Mouse (Mus musculus) stomach, postnatal 0 days (tissue): Measurements from ENCODE around the gene Smg1. TPM values are rescaled to one million over a fixed set of nuclear protein-coding genes. Genes with fewer than 3 reads are reported as not detected.

Source experiments
- ATAC-seq: fragments of 200-750 bp; cut with Nextera tagmentation; 2 replicates; pipeline ENCODE4 v1.8.0; 2017; ENCODE audit not compliant: low FRiP score, low TSS enrichment
- DNase-seq: peaks from one replicate; pipeline ENCODE4 v3.0.0-alpha.2; 2016; ENCODE audit warnings: low spot score
- H3K27ac ChIP-seq: fragments of 300-500 bp; sonication (generic); replicated peaks from 2 replicates; pipeline ENCODE4 v1.5.1; 2014; ENCODE audit warnings: mild to moderate bottlenecking, control low read depth
- H3K27me3 ChIP-seq: fragments of 300-500 bp; sonication (generic); 2 replicates; pipeline ENCODE4 v1.6.1; 2014; ENCODE audit warnings: low read length; ENCODE audit not compliant: control insufficient read depth, insufficient read depth
- H3K36me3 ChIP-seq: fragments of 300-500 bp; sonication (generic); 2 replicates; pipeline ENCODE4 v1.6.1; 2014; ENCODE audit warnings: low read length, mixed read lengths; ENCODE audit not compliant: control insufficient read depth, insufficient read depth
- H3K4me1 ChIP-seq: fragments of 300-500 bp; sonication (generic); replicated peaks from 2 replicates; pipeline ENCODE4 v1.6.1; 2014; ENCODE audit warnings: antibody characterized with exemption; ENCODE audit not compliant: control insufficient read depth, insufficient read depth
- H3K4me2 ChIP-seq: fragments of 300-500 bp; sonication (generic); replicated peaks from 2 replicates; pipeline ENCODE4 v1.6.1; 2014; ENCODE audit warnings: low read depth, mild to moderate bottlenecking, control low read depth, moderate library complexity
- H3K4me3 ChIP-seq: fragments of 300-500 bp; sonication (generic); 2 replicates; pipeline ENCODE4 v1.5.1; 2014; ENCODE audit warnings: low read depth, low read length, control low read depth
- H3K9ac ChIP-seq: fragments of 300-500 bp; sonication (generic); 2 replicates; pipeline ENCODE4 v1.6.1; 2014; ENCODE audit warnings: mild to moderate bottlenecking, low read length, control low read depth, mixed read lengths
- H3K9me3 ChIP-seq: fragments of 300-500 bp; sonication (generic); 2 replicates; pipeline ENCODE4 v1.6.1; 2016; ENCODE audit warnings: low read length; ENCODE audit not compliant: control insufficient read depth
- CTCF ChIP-seq: IDR thresholded peaks from 2 replicates; pipeline ENCODE4 v1.5.1; 2016; ENCODE audit warnings: antibody characterized with exemption, low read depth, mild to moderate bottlenecking, moderate library complexity
- EP300 ChIP-seq: optimal IDR thresholded peaks from 2 replicates; pipeline ENCODE3; 2016; ENCODE audit warnings: antibody characterized with exemption
- WGBS: fragments of 180-500 bp; shearing (Covaris S2); extraction: QIAGEN DNeasy Blood & Tissue Kit; methylation state at CpG from one replicate; pipeline ENCODE4 v1.1.7; 2014; 5-methylcytosine and 5-hydroxymethylcytosine counted together
- polyA plus RNA-seq: library from polyadenylated mRNA; unstranded; fragments of >200 nt; fragmentation: Nextera tagmentation; extraction: Ambion mirVana; gene quantifications from 2 replicates; pipeline ENCODE4 v1.2.1, GENCODE M21; 2015

The Smg1 gene
- polyA plus RNA-seq, 1 experiment from 2014 or later = 8.5 TPM

DNA sequence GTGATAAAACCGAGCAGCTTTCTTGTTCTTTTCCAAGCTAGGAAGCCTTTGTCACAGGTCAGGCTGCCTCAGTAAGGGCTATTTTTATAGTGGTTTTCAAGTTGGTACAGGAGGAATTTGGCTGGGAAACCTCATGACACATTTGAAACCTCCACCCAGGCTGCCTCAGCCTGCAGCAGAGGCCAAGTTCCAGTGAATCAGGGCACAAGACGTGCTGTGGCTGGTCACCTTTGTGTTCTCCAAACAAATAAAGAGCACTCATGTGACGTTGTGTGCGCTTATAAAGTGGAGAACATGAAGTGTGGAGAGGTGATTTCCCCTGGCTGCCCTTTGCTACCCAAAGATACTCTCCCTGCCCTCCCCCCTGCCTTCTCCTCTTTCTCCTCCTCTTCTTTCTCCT, 8.9 kb upstream of the Smg1 start:
- no peak overlapping the region for H3K4me2 ChIP-seq
- H3K4me3 ChIP-seq = no peak overlapping the region
- no peaks in the 10 kb centered on the region for H3K36me3 ChIP-seq
- no peaks in the 10 kb centered on the region for H3K4me1 ChIP-seq
- peak overlapping the region; percentile 81 for H3K27ac ChIP-seq
- H3K9me3 ChIP-seq = no peaks in the 10 kb centered on the region
- DNase-seq = peak; percentile 65
- peak; percentile 68 for ATAC-seq
- no peaks in the 10 kb centered on the region for H3K27me3 ChIP-seq
- H3K9ac ChIP-seq = no peak overlapping the region
- WGBS = 17% methylated on average over 4 of the region's 4 CpGs
- no peak for TF ChIP-seq EP300
- TF ChIP-seq CTCF = no peak

DNA sequence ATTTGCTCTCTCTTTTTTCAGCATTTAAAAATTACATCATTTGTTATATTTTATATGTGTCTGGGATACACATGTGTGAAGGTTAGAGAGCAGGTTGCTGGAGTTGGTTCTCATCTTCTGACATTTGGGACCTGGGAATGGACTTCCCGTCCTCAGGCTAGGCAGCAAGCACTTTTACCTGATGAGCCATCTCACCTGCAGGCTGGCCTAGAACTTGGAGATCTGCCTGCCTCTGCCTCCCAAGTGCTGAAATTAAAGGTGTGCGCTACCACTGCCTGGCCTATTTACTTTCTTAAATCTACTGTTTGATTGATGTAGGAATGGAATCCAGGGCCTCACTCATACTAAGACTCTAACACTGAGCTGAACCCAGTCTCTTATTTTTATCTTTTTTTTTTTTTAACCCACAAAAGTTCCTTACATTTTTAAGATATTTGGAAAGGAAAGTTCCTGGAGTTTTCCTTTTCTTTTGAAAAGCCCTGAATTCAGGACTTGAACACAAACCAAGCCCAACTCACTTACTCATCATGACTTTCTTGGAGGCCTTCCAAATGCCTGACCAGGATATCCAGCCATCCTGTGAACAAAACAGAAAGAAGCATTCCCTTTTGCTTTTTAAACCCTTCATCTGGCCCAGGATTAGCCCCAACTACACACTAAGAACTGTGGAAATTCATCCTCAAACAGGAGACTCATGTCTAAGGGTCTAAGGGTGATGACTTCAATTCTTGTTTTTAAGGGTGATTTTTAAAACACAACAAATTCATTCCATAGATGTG, 8.1 kb upstream of the Smg1 start:
- Histone ChIP-seq H3K4me1 (no peaks in the 10 kb centered on the region), H3K9me3 (no peaks in the 10 kb centered on the region), H3K27me3 (no peaks in the 10 kb centered on the region), H3K36me3 (no peaks in the 10 kb centered on the region), H3K27ac (peak overlapping the region; percentile 69), H3K9ac (no peak overlapping the region), H3K4me3 (no peak overlapping the region), H3K4me2 (no peak overlapping the region)
- WGBS = 74% methylated on average over 2 of the region's 2 CpGs
- ATAC-seq (no peak), DNase-seq (no peak)
- TF ChIP-seq CTCF = no peak
- no peak for TF ChIP-seq EP300

- DNase-seq = peak; percentile 55
- H3K4me3 ChIP-seq = no peak overlapping the region
- no peaks in the 10 kb centered on the region for H3K27me3 ChIP-seq
- ATAC-seq = peak; percentile 94
- no peak overlapping the region for H3K4me2 ChIP-seq
- no peak overlapping the region for H3K9ac ChIP-seq
- no peaks in the 10 kb centered on the region for H3K9me3 ChIP-seq
- no peaks in the 10 kb centered on the region for H3K36me3 ChIP-seq
- 58% methylated on average over 4 of the region's 4 CpGs for WGBS
- H3K4me1 ChIP-seq = no peaks in the 10 kb centered on the region
- TF ChIP-seq CTCF (no peak), EP300 (no peak)
- H3K27ac ChIP-seq = peak overlapping the region; percentile 74
Measured at GRCm38 (mm10) chr7:118250482-118251160, 7.2 kb upstream of the Smg1 start.

- DNase-seq (no peak), ATAC-seq (no peak)
- TF ChIP-seq EP300 (no peak), CTCF (no peak)
- H3K4me3 ChIP-seq = no peak overlapping the region
- no peaks in the 10 kb centered on the region for H3K36me3 ChIP-seq
- no peaks in the 10 kb centered on the region for H3K4me1 ChIP-seq
- 92% methylated on average over 2 of the region's 2 CpGs for WGBS
- H3K4me2 ChIP-seq = no peak overlapping the region
- no peaks in the 10 kb centered on the region for H3K27me3 ChIP-seq
- H3K27ac ChIP-seq = no peak overlapping the region; the same call in 1 of the 2 replicates
- H3K9ac ChIP-seq = no peak overlapping the region
- no peaks in the 10 kb centered on the region for H3K9me3 ChIP-seq
Measured at GRCm38 (mm10) chr7:118249563-118249962, 6.1 kb upstream of the Smg1 start.

- H3K27ac ChIP-seq = no peak overlapping the region
- no peaks in the 10 kb centered on the region for H3K36me3 ChIP-seq
- H3K4me1 ChIP-seq = 0 out of 2 replicates have a peak, but pooled peaks cover 2% of the 10 kb centered on the region
- ATAC-seq = no peak
- H3K9me3 ChIP-seq = no peaks in the 10 kb centered on the region
- no peak for DNase-seq
- H3K4me3 ChIP-seq = no peak overlapping the region
- no peaks in the 10 kb centered on the region for H3K27me3 ChIP-seq
- TF ChIP-seq EP300 (no peak), CTCF (no peak)
- H3K9ac ChIP-seq = no peak overlapping the region
- H3K4me2 ChIP-seq = no peak overlapping the region
- WGBS = 75% methylated on average over 8 of the region's 8 CpGs
Measured at GRCm38 (mm10) chr7:118248069-118248468, 4.6 kb upstream of the Smg1 start.

GRCm38 (mm10) chr7:118245260-118245659, 1.8 kb upstream of the Smg1 start:
- ATAC-seq (no peak), DNase-seq (no peak)
- Histone ChIP-seq H3K4me2 (no peak overlapping the region), H3K27me3 (no peaks in the 10 kb centered on the region), H3K4me1 (0 out of 2 replicates have a peak, but pooled peaks cover 2% of the 10 kb centered on the region), H3K36me3 (no peaks in the 10 kb centered on the region), H3K9ac (no peak overlapping the region), H3K9me3 (no peaks in the 10 kb centered on the region), H3K27ac (no peak overlapping the region), H3K4me3 (no peak overlapping the region)
- TF ChIP-seq EP300 (no peak), CTCF (no peak)
- 94% methylated on average over 3 of the region's 3 CpGs for WGBS
